Mouse (Mus musculus) lung, embryonic 14.5 days (tissue): Measurements from ENCODE around the gene Clpb. TPM values are rescaled to one million over a fixed set of nuclear protein-coding genes. Genes with fewer than 3 reads are reported as not detected.
"Not testable (repeated sequence)": the region's sequence is repeated elsewhere in the genome, so short reads cannot be mapped to it uniquely, and the experiment has no call there.

Experiments used
- ATAC-seq: fragments of 200-750 bp; cut with Nextera tagmentation; 2 replicates; pipeline ENCODE4 v1.8.0; 2017; ENCODE audit warnings: mild to moderate bottlenecking, moderate TSS enrichment, moderate library complexity; ENCODE audit not compliant: insufficient read depth
- DNase-seq: peaks from one replicate; pipeline ENCODE4 v3.0.0-alpha.2; 2015
- H3K27ac ChIP-seq: fragments of 300-500 bp; sonication (generic); 2 replicates; pipeline ENCODE4 v1.5.1; 2014; ENCODE audit warnings: low read depth, mild to moderate bottlenecking, moderate library complexity
- H3K27me3 ChIP-seq: fragments of 300-500 bp; sonication (generic); 2 replicates; pipeline ENCODE4 v1.6.1; 2014; ENCODE audit warnings: low read length, control low read depth; ENCODE audit not compliant: insufficient read depth
- H3K36me3 ChIP-seq: fragments of 300-500 bp; sonication (generic); 2 replicates; pipeline ENCODE4 v1.6.1; 2014; ENCODE audit warnings: control low read depth; ENCODE audit not compliant: insufficient read depth
- H3K4me1 ChIP-seq: fragments of 300-500 bp; sonication (generic); 2 replicates; pipeline ENCODE4 v1.6.1; 2014; ENCODE audit warnings: antibody characterized with exemption, control low read depth; ENCODE audit not compliant: insufficient read depth
- H3K4me2 ChIP-seq: fragments of 300-500 bp; sonication (generic); 2 replicates; pipeline ENCODE4 v1.6.1; 2014; ENCODE audit warnings: mild to moderate bottlenecking
- H3K4me3 ChIP-seq: fragments of 300-500 bp; sonication (generic); 2 replicates; pipeline ENCODE4 v1.5.1; 2014; ENCODE audit warnings: low read depth, low read length
- H3K9ac ChIP-seq: fragments of 300-500 bp; sonication (generic); 2 replicates; pipeline ENCODE4 v1.6.1; 2014
- H3K9me3 ChIP-seq: fragments of 300-500 bp; sonication (generic); 2 replicates; pipeline ENCODE4 v1.6.1; 2016; ENCODE audit warnings: low read depth, low read length, control low read depth
- CTCF ChIP-seq: IDR thresholded peaks from 2 replicates; pipeline ENCODE4 v1.5.1; 2016; ENCODE audit warnings: antibody characterized with exemption, low read depth
- WGBS: fragments of 180-500 bp; shearing (Covaris S2); extraction: QIAGEN DNeasy Blood & Tissue Kit; methylation state at CpG from one replicate; pipeline ENCODE4 v1.1.7; 2014; 5-methylcytosine and 5-hydroxymethylcytosine counted together
- polyA plus RNA-seq: library from polyadenylated mRNA; unstranded; fragments of >200 nt; fragmentation: Nextera tagmentation; extraction: Ambion mirVana; gene quantifications from 2 replicates; pipeline ENCODE4 v1.2.1, GENCODE M21; 2014

Clpb gene
- polyA plus RNA-seq, 1 experiment from 2014 or later: 55.6 TPM

DNA sequence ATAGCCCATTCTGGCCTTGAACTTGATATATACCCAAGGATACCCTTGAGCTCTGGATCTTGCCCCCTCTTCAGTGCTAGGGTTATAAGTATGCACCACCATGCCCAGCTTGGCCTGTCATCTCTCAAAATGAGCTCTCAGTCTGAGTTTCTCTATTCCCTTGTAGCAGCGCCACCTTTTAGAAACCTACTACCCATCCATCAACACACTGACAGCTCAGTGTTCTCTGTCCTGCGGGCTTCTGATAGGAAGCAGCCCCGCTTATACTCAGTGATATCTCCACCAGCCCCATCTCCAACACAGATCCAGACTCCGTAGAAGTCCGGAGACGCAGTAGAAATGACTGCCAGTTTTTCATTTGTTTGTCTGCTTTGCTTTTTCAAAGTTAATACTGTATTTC is 39.1 kb upstream of the Clpb start:
- no peak for TF ChIP-seq CTCF
- no peak for DNase-seq
- WGBS: 27% methylated on average over 6 of the region's 6 CpGs
- Histone ChIP-seq H3K27ac (no peak overlapping the region), H3K4me2 (no peak overlapping the region), H3K27me3 (no peaks in the 10 kb centered on the region), H3K36me3 (no peaks in the 10 kb centered on the region), H3K4me3 (no peak overlapping the region), H3K9ac (no peak overlapping the region), H3K9me3 (no peaks in the 10 kb centered on the region), H3K4me1 (no peaks in the 10 kb centered on the region)
- no peak for ATAC-seq

DNA sequence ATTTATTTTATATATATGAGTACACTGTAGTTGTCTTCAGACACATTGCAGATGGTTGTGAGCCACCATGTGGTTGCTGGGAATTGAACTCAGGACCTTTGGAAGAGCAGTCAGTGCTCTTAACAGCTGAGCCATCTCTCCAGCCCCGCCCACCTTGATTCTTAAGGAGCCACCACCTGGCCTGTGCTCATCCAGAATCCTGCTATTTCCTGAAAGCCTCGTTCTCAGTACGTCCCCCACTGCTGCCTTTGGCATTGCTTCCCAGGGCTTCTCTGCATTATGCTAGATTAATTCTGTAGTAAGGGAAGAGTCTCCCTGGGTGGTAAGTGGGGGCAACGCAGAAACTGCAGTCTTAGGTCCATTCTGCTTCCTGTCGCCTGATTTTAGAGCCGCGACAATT is 36.3 kb upstream of the Clpb start:
- not testable (repeated sequence) for H3K4me1 ChIP-seq, H3K4me3 ChIP-seq, H3K9me3 ChIP-seq, H3K9ac ChIP-seq, H3K4me2 ChIP-seq, H3K36me3 ChIP-seq, DNase-seq, H3K27me3 ChIP-seq, ATAC-seq, H3K27ac ChIP-seq
- 67% methylated on average over 7 of the region's 7 CpGs for WGBS

DNA sequence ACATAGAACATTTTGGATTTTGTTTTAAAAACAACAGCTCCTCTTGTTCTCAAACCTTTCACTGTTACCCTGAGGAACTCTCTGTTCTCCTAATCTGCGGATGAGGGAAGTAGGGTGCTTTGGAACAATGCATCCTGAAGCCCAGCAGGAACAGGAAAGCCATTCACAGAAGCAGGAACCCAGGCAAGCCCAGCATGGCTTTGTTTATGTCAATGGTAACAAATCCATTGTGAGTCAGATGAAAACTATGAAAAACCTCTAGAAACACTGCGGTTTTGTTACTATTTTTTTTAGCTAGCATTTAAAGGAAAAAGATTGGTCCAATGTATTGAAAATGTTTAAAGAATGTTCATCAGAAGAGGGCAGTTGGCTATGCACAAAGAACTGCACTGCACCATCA is 35.0 kb upstream of the Clpb start:
- DNase-seq: no peak
- no peaks in the 10 kb centered on the region for H3K27me3 ChIP-seq
- no peaks in the 10 kb centered on the region for H3K36me3 ChIP-seq
- no peak overlapping the region for H3K4me2 ChIP-seq
- no peaks in the 10 kb centered on the region for H3K9me3 ChIP-seq
- no peak for TF ChIP-seq CTCF
- H3K4me3 ChIP-seq: no peak overlapping the region
- ATAC-seq: no peak
- no peak overlapping the region for H3K9ac ChIP-seq
- 56% methylated on average over 2 of the region's 2 CpGs for WGBS
- no peaks in the 10 kb centered on the region for H3K4me1 ChIP-seq
- H3K27ac ChIP-seq: no peak overlapping the region

DNA sequence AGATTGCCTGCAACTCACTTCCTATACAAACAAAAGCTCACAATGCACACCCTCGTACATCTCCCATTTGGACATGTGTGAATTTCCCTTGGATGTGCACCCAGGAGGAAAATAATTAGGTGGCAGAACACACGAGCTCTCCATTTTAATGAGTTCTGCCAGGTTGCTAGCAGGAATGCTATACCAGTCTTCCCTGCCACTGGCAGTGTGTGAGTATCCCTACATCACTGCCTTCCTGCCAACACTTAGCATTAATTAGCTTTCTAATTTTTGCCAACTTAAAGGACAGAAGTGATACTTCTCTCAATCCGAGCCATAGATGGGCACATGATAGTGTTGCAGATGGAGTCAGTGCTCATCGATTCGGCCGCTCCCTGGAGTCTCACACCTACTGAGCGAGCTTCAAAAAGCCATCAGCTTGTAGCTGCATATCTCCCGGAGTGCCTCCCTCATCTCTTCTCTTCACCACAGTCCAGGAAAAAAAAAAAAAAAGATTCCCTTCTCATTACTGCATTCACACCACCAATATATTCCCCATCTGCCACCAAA is 29.7 kb upstream of the Clpb start:
- no peak overlapping the region for H3K9ac ChIP-seq
- H3K9me3 ChIP-seq: no peaks in the 10 kb centered on the region
- no peak for DNase-seq
- TF ChIP-seq CTCF: no peak
- no peaks in the 10 kb centered on the region for H3K36me3 ChIP-seq
- no peaks in the 10 kb centered on the region for H3K27me3 ChIP-seq
- H3K4me3 ChIP-seq: no peak overlapping the region
- no peak overlapping the region for H3K27ac ChIP-seq
- 72% methylated on average over 8 of the region's 8 CpGs for WGBS
- H3K4me1 ChIP-seq: no peaks in the 10 kb centered on the region
- no peak overlapping the region for H3K4me2 ChIP-seq
- no peak for ATAC-seq

DNA sequence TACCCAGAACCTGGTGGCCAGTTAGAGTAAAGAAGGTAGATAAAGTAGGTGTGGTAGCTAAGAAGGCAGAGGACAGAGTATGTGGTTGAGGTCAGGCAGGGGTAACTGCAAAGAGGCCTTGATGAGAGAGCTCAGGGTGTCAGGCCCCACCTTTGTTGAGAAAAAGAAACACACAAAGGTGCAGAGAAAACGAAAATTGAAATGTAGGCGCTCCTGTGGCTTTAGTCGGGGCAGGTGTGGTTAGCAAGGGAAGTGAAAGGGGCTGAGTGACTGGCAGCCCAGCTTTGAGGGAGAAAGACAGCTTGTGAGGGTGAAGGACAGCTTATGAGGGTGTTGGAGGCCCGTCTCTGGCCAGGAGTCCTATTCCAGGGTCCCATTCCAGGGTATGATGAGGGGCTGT is 28.9 kb upstream of the Clpb start:
- ATAC-seq (no peak), DNase-seq (no peak)
- no peaks in the 10 kb centered on the region for H3K9me3 ChIP-seq
- H3K4me2 ChIP-seq: no peak overlapping the region
- no peak overlapping the region for H3K4me3 ChIP-seq
- no peaks in the 10 kb centered on the region for H3K27me3 ChIP-seq
- WGBS: 72% methylated on average over 4 of the region's 4 CpGs
- no peak for TF ChIP-seq CTCF
- H3K9ac ChIP-seq: no peak overlapping the region
- H3K4me1 ChIP-seq: no peaks in the 10 kb centered on the region
- no peak overlapping the region for H3K27ac ChIP-seq
- H3K36me3 ChIP-seq: no peaks in the 10 kb centered on the region

DNA sequence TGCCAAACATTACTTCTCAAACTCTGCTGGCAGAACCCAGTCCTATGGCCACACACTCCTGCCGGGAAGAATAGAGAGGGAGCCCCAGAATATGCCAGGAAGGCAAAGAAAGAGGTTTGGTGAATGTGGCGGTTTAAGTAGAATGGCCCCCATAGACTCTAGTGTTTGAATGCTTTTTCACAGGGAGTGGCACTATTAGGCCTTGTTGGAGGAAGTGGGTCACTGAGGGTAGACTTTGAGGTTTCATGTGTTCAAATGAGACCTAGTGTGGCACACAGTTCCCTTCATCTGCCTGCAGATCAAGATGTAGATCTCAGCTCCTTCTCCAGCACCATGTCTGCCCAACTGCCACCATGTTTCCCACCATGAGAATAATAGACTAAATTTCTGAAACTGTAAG is 27.4 kb upstream of the Clpb start:
- Histone ChIP-seq H3K4me1 (no peaks in the 10 kb centered on the region), H3K9me3 (no peaks in the 10 kb centered on the region), H3K4me3 (no peak overlapping the region), H3K36me3 (no peaks in the 10 kb centered on the region), H3K9ac (no peak overlapping the region), H3K27me3 (no peaks in the 10 kb centered on the region), H3K4me2 (no peak overlapping the region), H3K27ac (no peak overlapping the region)
- TF ChIP-seq CTCF: no peak
- ATAC-seq (no peak), DNase-seq (no peak)
- WGBS: 75% methylated on average over 2 of the region's 2 CpGs

DNA sequence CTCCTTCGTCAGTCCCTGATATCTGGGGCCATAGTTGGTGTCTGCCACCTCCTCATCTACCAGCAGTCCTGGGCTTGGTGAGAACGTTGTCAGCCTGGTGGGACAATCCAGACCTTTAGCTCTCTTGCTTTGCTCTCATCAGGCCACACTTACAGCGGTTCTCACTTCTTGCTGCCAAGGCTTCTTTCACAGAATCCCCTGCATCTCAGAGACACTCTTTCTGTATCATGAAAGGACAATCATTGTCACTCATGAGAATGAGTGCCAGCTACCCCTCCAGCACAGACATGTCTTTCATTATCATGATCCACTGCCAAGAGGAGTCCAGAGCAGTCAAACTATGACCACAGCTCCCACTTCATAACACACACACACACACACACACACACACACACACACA is 19.6 kb upstream of the Clpb start:
- Histone ChIP-seq H3K27ac (no peak overlapping the region), H3K36me3 (no peaks in the 10 kb centered on the region), H3K9ac (no peak overlapping the region), H3K27me3 (no peaks in the 10 kb centered on the region), H3K4me2 (no peak overlapping the region), H3K4me3 (no peak overlapping the region), H3K4me1 (no peaks in the 10 kb centered on the region), H3K9me3 (no peaks in the 10 kb centered on the region)
- DNase-seq: peak; percentile 52
- 56% methylated on average over 3 of the region's 3 CpGs for WGBS
- ATAC-seq: peak; percentile 63; the same call in 1 of the 2 replicates
- TF ChIP-seq CTCF: no peak

DNA sequence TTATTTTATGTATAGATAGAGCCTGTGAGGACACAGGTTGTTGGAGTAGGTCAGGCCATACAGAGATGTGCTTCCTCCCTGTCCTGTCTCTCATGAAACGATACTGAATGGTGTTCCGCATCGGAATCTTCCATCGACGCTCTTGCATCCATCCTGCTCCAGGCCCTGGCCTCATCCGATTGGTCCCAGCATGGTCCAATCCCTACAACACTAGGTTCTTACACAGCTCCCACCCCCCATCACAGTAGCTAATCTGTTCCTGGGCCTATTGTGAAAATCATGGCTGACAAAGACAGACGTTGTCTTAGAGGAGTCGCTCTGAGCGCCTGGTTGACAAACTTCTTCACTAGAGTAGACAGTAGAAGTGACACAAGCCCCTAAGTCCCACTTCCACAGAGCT is 13.7 kb upstream of the Clpb start:
- no peak overlapping the region for H3K27ac ChIP-seq
- H3K9me3 ChIP-seq: no peaks in the 10 kb centered on the region
- WGBS: 80% methylated on average over 9 of the region's 9 CpGs
- no peak overlapping the region for H3K4me3 ChIP-seq
- TF ChIP-seq CTCF: no peak
- no peaks in the 10 kb centered on the region for H3K36me3 ChIP-seq
- H3K27me3 ChIP-seq: no peaks in the 10 kb centered on the region
- no peak overlapping the region for H3K4me2 ChIP-seq
- ATAC-seq (no peak), DNase-seq (no peak)
- H3K9ac ChIP-seq: no peak overlapping the region
- no peaks in the 10 kb centered on the region for H3K4me1 ChIP-seq
